Mouse (Mus musculus) inflammation-experienced regulatory T-cells, adult 6 months (primary cell): ENCODE data around the gene Cox7a2l. TPM values are rescaled to one million over a fixed set of nuclear protein-coding genes. Genes with fewer than 3 reads are reported as not detected.

Source experiments
- ATAC-seq: one replicate; pipeline ENCODE4 v1.8.0; 2017
- polyA plus RNA-seq, 3 experiments: library from polyadenylated mRNA; unstranded; fragments of 100-300 nt; shearing (Covaris generic); gene quantifications; one replicate each; pipeline ENCODE4 v1.2.1; 2017

The Cox7a2l gene
- polyA plus RNA-seq, 3 experiments from 2014 or later, result 353 to 565 (median 539) TPM

DNA sequence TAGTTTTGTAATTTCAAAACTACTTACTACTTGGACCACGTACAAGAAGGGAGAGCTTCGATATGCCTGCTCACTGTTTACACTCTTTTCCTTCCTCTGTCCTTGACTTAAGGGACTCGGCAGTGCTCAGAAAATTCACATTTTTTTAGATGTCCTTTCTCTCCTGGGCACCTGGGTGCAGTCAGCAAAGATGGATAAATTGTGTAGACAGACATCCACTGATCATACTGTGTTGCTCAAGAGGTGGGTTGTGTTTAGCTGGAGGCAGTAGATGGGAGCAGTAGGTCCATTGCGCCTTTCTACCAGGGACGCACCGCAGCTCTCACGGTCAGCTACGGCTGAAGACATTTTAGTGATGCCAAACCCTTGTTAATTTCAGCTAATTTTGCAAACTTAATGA is 64.7 kb downstream of the Cox7a2l start:
- no peak for ATAC-seq

Other genes with a start within 250 kb of the Cox7a2l start
- gene Eml4, start 166.4 kb downstream of the Cox7a2l start, polyA plus RNA-seq, result 10 to 100 TPM; 13.1 to 20.9 (median 19.4) TPM
- gene Kcng3, start 114.6 kb upstream of the Cox7a2l start, polyA plus RNA-seq, result not detected
- 10 to 100 TPM; 70.5 to 87.9 (median 74.9) TPM for gene Mta3, start 188.8 kb upstream of the Cox7a2l start, polyA plus RNA-seq